Mouse (Mus musculus) urinary bladder, postnatal 4 days (tissue): ENCODE results near the gene Spata5.
A peak's percentile ranks its signal among the peaks of the same experiment; 100 is the strongest.
"Not testable (repeated sequence)": the region's sequence is repeated elsewhere in the genome, so short reads cannot be mapped to it uniquely, and the experiment has no call there.

Experiments
- DNase-seq, 2 experiments: peaks; one replicate each; pipeline ENCODE4 v3.0.0; 2021 to 2022; ENCODE audit warnings: low spot score in 2 of 2

The Spata5 gene

DNA sequence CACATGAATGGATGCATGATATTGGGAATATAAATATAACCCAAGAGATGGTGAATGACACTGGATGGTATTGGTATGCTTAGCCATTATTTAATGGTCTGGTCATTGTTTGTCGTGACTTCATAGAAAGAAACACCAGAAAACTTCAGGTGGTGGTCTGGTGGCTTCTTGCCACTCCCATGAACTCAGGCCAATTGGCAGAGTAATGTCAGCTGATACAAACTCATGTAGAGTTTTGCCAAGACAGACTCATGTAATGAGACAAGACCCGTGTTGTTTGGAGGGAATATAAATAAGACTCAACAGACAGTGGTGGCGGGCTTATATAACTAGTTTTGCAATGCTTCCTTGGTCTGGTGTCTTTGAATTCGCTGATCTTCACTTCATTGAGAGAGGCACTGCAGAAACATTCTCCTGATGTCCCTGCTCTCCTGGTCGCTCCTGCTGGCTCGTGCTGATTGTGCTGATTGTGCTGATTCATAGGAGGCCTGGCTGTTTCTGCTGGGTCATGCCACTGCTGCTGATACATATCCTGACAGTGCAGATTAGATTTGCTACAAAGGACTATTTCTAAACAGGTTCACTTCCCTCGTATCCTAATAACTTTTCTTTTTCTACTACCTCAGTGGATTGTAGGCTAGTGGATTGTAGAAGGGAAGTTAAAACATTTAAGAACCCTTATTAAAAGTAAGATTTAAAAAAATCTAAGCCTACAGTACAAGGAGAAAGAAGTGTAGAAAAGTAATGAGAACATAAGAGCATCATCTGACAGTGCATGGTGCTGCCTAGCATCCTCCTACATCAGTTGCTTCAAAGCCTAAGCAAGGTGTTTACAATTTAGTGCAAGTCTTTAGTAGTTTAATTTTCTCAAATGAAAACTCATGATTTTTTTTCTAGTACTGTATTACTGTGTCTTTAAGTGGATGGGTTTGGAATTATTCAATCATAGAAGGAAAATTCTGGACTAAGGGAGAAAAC is 90.6 kb downstream of the Spata5 start:
- no peak for DNase-seq

DNA sequence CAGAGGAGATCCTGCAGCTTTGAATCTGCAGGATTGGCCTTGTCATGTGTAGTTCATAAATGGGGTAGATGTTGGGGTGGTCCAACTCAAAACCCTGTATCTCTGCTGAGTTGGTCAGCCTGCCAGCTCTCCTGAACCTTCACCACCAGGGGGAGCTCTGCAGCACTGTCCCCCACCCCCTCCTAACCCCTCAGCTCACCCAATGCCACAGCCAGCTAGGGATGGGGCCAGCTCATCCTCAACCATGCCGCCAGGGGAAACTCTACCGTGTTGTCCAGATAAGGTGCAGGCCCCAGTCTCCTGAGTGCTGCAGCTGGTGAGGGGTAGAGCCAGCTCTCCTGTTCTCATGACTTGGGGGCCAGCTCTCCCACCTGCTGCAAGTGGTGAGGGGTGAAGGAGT is 95.8 kb downstream of the Spata5 start:
- peak; percentile 19 to 61 for DNase-seq

DNA sequence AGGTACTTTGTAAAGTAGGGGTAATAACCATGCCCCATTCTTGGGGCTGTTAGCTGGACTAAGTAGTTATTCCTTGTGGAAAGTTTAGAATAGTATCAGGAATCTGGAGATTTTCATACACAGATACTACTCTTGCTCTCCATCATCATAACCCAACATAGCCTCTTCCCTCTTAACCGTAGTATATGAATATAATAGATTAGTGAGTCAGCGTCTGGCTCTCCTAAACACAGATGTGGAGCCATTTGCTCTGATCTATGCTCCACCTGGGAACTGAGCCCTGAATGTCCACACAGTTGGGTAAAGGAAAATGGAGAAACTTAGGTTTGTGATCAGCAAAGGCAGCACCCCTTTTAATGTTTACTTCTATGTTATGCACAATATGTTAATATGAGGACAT is 96.7 kb downstream of the Spata5 start:
- no peak for DNase-seq

DNA sequence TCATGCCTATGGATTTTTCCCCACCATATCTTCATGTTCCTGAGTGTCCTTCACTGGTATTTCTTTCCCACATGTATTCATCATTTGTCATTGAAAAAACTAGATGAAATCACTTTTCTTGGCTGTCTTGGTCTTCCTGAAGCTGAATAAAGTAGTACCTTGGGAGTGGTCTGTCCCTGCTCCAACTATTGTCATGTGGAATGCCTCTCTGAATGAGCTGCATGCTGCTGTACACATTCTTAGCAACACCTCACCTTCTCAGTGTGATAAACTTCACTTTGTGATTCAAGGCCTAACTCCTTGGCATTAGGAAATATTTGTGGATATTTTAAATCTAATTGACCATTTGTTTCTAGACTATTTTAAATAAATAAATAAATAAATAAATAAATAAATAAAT is 98.9 kb downstream of the Spata5 start:
- no peak for DNase-seq

DNA sequence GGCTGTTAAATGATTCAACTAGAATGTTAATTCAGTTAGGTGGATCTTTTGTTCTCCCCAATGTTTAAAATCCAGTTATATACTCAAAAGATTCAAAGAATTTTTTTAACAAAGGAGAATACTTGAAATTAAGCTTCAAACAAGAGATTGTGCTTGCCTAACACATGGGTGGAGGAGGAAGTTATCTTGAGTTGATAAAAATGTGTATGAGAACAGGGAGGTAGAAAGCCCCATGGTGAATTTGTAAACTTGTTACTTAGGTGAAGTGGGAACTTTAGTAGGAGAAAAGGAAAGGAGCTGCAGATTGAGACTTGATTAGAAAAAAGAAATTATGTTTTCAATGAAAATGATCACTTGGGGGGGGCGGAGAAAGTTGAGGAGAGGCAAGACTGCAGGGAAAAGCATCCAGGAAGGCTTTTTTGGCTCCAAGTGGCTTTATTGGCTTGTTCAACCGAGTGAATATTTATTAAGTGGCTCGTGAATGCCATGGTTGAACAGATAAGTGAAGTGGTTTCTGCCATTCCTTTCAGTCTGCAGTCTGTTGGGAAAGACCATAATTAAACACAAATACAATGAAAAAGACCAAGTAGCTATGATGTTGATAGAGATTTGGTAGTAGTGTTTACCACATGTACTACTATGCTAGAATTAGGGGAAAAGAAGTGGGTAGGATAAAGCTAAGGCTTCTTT is 100.8 kb downstream of the Spata5 start:
- DNase-seq: no peak

DNA sequence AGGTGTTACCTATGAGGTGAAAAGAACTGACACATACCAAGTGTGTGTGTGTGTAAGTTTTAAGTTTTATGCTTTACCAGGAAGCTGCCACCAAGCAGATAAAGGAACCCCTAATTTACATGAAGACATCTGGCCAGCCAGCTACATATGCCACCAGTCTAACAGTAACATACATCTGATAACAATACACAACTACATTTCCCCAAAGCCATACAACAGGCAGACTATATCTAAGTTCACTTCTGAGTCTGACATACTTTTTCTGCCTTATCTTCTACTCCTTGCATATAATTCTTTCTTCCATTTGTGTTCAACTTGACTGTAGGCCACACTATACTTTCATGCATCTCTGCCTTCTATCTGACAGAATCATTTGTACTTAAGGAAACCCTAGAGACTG is 112.4 kb downstream of the Spata5 start:
- no peak for DNase-seq

DNA sequence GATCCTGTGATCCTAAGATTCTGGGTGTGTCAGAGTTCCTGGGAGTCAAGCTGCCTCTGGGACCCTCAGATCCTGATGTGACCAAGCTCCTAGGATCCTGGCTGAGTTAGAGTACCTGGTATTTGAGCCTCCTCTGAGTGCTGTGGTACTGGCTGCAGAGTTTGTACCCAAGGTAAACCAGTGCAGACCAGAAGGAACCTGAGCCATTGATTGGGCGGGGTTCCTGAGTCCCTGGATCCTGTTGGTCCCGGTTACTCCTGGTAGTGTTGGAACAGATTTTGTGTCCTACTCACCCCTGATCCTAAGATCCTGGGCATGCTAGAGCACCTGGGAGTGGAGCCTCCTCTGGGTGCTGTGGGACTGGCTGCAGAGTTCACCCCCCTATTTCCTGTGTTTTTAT is 121.0 kb downstream of the Spata5 start:
- DNase-seq: not testable (repeated sequence)

DNA sequence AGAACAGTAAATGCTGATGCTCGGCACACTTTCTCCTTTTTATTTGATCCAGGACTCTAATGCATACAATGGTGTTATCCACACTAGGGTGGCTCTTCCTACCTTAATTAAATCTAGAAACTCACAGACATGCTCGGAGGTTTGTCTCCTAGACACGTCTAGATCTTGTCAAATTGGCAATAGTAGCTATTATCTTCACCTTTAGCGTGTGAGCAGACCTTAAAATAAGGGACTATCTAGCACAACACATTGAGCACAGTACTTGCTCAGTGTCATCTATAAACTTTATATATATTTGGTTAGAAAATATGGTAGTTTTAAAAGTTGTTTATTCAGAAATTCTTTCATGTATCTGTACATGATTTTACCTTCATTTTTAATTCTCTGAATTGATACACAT is 126.7 kb downstream of the Spata5 start:
- no peak for DNase-seq

DNA sequence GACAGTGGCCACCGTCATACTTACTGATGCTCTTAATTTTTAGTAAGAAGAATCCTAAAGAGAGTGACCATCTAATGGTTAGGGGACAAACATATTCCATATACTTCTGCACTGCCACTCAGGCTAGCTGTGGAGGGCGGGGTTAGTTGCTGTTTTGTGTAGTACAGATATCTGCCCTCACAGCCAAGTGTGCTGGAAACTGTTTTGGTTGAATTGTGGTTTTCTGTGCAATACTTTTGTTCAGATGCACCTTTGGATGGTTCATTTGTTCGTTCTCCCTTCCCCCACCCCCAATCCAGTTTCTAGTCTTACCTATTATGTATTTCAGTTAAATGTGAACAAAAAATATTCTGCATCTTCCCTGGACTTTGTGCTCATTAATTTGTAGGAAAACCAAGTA is 130.5 kb downstream of the Spata5 start:
- no peak for DNase-seq

DNA sequence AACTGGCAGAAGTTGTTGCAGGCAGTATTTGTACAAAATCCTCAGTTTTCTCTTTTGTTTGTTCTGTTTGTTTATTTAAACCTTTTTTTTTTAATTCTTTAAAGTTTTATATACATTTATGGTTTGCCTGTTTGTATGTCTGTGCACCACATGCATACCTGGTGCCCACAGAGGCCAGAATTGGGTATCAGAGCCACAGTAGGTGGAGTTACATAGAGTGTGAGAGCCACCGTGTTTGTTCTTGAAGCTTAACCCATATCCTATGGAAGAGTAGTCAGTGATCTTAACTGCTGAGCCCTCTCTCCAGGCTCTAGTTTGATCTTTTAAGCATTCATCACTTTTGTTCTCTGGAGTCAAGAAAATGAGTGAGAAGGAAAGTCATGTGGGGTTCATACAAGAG is 130.9 kb downstream of the Spata5 start:
- no peak for DNase-seq

DNA sequence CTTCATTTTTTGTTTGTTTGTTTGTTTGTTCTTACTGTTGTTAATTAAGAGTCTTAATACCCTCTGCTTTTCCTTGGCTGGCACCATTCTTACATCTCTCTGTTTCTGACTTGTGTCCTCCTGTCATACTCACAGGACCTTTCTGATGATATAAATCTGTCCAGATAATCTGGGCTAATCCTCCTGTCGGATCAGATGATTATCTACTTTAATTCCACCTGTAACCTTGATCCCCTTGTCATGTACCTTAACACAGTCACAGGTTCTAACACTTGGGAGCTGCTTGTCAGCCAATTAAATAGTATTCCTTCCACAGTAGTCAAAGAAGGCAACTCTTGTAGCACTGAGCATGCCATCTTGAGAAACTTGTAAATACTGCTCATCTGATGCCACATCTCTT is 131.8 kb downstream of the Spata5 start:
- DNase-seq: no peak

DNA sequence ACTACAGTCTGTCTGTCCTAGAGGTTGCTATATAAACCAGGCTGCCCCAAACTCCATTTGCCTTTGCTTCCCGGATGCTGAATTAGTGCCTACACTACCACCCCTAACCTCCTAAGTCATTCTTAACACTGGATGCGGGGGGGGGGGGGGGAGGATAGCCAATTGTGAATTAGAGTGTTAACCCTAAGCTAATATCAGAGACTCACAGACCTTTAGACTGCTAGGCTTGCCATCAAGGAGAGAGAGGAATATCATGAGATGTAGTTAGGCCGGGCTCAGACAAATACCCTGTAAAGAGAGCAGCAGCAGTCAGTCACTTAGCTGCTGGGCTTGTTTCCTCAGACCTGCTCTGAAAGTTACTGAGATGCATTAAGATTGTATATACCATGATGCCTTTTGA is 132.5 kb downstream of the Spata5 start:
- no peak for DNase-seq

DNA sequence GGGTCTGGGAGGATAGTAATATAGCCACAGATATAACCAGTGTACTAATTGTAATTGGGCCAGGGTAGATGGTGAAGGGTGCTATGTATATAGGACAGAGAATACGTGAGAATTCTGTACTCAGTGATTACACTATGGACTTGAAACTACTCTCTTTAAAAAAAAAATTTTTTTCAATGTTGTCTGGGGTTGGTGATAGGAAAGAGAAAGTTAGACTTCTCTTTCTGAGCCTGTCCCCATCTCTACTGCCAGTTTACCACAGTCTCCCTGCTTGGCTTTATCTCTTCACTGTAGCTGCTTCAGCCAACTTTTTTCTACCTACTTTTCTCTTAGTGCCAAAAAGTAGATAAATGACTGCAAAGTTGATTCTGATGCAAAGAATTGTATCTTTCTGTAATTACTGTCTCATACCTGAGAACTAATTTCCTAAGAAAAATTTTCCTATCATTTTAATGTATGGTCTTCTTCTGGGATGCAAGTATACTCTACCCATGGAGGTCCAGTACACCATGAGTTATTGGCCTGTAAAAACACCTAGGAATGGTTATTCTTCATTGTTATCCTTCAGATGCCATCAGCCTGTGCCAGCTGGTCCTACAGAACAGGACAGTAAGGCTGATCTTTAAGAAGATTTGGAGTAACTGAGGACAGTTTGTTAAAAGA is 133.8 kb downstream of the Spata5 start:
- DNase-seq: no peak

DNA sequence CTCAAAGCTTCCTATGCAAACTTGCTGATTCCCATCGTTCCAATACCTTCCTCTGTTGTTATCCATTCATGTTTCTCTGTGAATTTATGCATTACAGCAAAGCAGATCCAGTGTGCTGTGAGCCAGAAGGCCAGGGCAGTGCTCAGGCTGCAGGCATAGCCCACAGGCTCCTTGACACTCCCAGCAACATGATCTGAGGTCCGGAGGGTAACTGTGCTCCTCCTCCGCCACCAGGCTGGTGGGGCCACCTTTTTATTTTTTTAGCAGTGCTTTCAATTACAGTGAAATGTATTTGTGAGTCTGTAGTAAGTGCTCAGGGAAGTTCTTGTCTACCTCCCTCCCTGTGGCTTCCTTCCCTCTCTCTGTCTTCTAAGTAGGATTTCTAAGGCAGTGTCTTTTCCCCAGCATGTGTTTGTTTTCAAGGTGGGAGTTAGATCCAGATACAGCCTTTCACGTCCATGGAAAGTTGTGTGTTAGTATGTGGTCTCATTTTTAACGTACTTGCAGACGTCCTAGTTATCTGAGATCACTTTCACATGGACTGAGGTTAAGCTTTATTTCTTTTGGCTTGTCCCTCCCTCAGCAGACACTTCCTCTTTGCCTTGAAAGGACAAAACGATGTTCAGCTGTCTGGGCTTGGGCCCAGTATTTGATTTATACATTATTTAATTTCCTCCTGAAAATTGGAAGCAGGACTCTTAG is 136.9 kb downstream of the Spata5 start:
- no peak for DNase-seq

DNA sequence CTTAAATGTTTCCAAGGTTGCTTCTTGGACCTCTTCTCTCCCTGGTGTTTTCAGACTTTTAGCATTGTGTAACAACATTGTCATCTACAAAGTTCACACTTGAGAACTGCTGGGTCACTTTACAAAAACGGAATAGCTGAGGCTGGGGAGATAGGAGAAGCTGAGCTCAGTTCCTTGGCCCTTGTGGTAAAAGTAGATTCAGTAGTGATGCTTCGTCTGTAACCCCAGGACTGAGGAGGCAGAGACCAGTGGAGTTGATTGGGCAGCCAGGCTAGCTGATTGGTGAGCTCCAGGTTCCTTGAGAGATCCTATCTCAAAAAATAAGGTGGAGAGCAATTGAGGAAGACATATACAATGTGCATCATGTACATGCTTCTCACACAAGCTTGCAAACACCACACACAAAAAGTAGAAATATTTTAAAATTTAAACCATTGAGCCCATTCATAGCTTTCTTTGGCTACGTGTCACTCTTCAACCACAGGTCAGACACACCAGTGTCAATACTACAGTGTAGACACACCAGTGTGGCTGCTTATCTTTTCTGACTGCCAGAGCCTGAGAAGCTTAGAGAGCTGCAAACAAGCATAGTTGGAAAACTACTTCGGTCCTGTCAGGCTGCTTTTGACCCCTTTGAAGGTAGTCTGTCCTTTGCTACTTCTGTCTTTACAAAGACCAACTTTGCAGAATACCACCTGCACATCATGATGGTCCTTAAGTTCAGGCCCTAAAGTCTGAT is 138.2 kb downstream of the Spata5 start:
- DNase-seq: no peak

DNA sequence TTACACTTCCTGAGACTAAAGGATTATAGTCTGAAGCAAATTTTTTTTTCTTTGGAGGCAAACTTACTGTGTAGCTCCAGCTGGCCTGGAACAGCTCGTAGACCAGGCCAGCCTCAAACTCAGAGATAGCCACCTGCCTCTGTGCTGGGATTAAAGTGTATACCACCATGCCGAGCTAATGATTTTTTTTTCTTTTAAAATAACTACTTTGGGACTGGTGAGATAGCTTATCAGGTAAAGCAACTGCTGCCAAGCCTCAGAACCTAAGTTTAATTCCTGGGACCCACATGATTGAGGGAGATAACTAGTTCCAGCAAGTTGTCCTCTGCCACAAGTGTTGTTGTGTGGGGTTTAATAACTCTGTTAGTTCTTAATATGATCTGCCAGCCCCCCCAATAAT is 139.6 kb downstream of the Spata5 start:
- no peak for DNase-seq

DNA sequence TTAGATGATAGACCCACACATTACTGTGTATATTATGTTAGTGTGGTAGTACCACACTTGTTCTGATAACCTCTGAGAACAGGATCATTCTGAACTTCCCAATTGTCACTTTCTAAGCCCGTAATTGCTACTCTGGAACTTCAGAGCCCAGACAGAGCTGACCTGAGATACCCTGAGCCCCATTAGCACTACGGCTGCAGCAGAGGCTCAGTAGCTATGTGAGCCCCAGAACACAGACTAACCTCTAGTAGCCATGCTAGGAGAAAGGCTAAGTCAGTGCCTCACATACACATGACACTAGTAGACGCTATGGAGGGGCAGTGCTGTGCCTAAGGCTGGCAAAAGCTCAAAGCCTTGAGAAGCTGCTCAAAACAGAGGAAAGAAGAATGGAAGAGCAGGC is 141.8 kb downstream of the Spata5 start:
- DNase-seq: no peak

DNA sequence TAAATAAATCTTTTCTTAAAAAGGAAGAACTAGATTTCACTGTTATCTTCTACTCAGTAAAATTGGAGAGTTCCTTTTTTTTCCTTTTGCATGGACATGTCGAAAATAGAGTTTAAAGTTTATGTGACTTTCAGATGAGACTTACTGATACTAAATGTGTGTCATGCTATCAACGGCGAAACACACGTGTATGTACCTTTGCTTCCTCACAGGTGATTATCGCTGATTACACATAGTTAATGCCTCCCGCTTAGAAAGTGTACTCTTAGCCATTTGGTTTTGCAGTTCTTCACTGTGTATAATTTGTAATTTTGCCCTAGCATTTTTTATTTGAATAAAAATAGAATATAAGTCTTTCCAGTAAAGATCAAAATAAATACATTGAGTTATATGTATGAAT is 146.4 kb downstream of the Spata5 start:
- DNase-seq: no peak

DNA sequence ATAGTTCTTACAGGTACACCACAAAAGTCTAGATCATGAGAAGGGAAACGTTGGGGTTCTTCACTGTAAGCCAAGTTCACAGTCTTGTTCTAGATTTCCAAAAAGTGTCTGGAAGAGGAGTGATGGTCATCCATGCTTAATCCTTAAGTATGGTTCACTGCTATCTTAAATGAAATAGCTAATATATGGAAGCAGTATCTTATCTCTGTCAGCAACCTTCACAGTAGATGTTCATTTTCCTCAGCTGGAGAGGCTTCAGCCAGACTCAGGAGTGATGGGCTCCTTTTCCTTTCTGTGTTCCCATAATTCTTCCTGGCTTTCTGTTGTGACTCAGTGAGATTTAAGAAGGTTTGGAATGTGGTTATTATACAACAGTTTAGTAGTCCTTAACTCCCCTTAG is 147.8 kb downstream of the Spata5 start:
- DNase-seq: no peak

DNA sequence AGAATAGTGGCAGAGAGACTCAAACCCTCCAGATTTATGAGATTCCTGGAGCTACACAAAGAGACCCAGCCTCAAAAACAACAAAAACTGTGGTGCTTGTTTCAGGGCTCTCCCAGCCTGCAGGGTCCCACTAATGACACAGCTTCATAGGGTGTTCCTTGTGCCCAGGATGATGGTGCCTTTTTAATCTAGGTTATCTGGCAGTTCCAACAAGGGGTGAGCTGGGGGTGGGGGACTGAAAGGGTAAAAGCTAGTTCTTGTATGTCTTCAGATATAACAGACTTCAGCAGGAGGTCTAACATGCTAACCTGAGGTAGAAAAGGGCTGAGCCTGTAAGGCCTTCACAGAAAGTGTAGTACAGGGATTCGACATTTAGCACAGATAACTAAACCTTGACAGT is 149.1 kb downstream of the Spata5 start:
- no peak for DNase-seq
